Mouse (Mus musculus) intestine, embryonic 16.5 days (tissue): ENCODE measurements around the gene Gltpd2. TPM values are rescaled to one million over a fixed set of nuclear protein-coding genes. Genes with fewer than 3 reads are reported as not detected.
"Not testable (repeated sequence)": the region's sequence is repeated elsewhere in the genome, so short reads cannot be mapped to it uniquely, and the experiment has no call there.

ENCODE experiments used
- ATAC-seq: fragments of 200-750 bp; cut with Nextera tagmentation; 2 replicates; pipeline ENCODE4 v1.8.0; 2017; ENCODE audit warnings: moderate TSS enrichment, moderate library complexity
- H3K27ac ChIP-seq: fragments of 300-500 bp; sonication (generic); 2 replicates; pipeline ENCODE4 v1.5.1; 2014; ENCODE audit warnings: mild to moderate bottlenecking, low read length
- H3K27me3 ChIP-seq: fragments of 300-500 bp; sonication (generic); replicated peaks from 2 replicates; pipeline ENCODE4 v1.6.1; 2014; ENCODE audit warnings: low read length, control low read depth, mixed read lengths; ENCODE audit not compliant: control insufficient read depth, insufficient read depth
- H3K36me3 ChIP-seq: fragments of 300-500 bp; sonication (generic); 2 replicates; pipeline ENCODE4 v1.6.1; 2014; ENCODE audit warnings: low read length, control low read depth; ENCODE audit not compliant: control insufficient read depth, insufficient read depth
- H3K4me1 ChIP-seq: fragments of 300-500 bp; sonication (generic); 2 replicates; pipeline ENCODE4 v1.6.1; 2014; ENCODE audit warnings: low read length, control low read depth, mixed read lengths; ENCODE audit not compliant: control insufficient read depth, insufficient read depth
- H3K4me2 ChIP-seq: fragments of 300-500 bp; sonication (generic); 2 replicates; pipeline ENCODE4 v1.6.1; 2014; ENCODE audit warnings: low read depth, low read length, control low read depth
- H3K4me3 ChIP-seq: fragments of 300-500 bp; sonication (generic); 2 replicates; pipeline ENCODE4 v1.5.1; 2014; ENCODE audit warnings: mild to moderate bottlenecking, low read length
- H3K9ac ChIP-seq: fragments of 300-500 bp; sonication (generic); 2 replicates; pipeline ENCODE4 v1.6.1; 2014; ENCODE audit warnings: low read depth, low read length
- H3K9me3 ChIP-seq: fragments of 300-500 bp; sonication (generic); 2 replicates; pipeline ENCODE4 v1.6.1; 2016; ENCODE audit warnings: low read length, control low read depth; ENCODE audit not compliant: control insufficient read depth
- WGBS: fragments of 180-500 bp; shearing (Covaris S2); extraction: QIAGEN DNeasy Blood & Tissue Kit; methylation state at CpG from one replicate; pipeline ENCODE4 v1.1.7; 2014; 5-methylcytosine and 5-hydroxymethylcytosine counted together
- polyA plus RNA-seq: library from polyadenylated mRNA; unstranded; fragments of >200 nt; fragmentation: Nextera tagmentation; extraction: Ambion mirVana; gene quantifications from 2 replicates; pipeline ENCODE4 v1.2.1, GENCODE M21; 2015

Gene Gltpd2
- polyA plus RNA-seq, 1 experiment from 2014 or later: 2.0 TPM

GRCm38 (mm10) chr11:70525726-70526125 is 6.7 kb downstream of the Gltpd2 start:
- peak overlapping the region; percentile 73 for H3K4me3 ChIP-seq
- peak overlapping the region; percentile 64 for H3K4me2 ChIP-seq
- H3K36me3 ChIP-seq: 0 out of 2 replicates have a peak, but pooled peaks cover 4% of the 10 kb centered on the region
- no peaks in the 10 kb centered on the region for H3K27me3 ChIP-seq
- H3K9me3 ChIP-seq: no peaks in the 10 kb centered on the region
- peaks cover 8% of the 10 kb centered on the region for H3K4me1 ChIP-seq
- peak overlapping the region; percentile 82 for H3K9ac ChIP-seq
- H3K27ac ChIP-seq: peak overlapping the region; percentile 19; the same call in 1 of the 2 replicates
- 2% methylated on average over 12 of the region's 12 CpGs for WGBS
- ATAC-seq: peak; percentile 34

- peak overlapping the region; percentile 82 for H3K9ac ChIP-seq
- ATAC-seq: no peak
- 0 out of 2 replicates have a peak, but pooled peaks cover 4% of the 10 kb centered on the region for H3K36me3 ChIP-seq
- H3K9me3 ChIP-seq: no peaks in the 10 kb centered on the region
- 85% methylated on average over 12 of the region's 12 CpGs for WGBS
- peak overlapping the region; percentile 64 for H3K4me2 ChIP-seq
- no peaks in the 10 kb centered on the region for H3K27me3 ChIP-seq
- peak overlapping the region; percentile 73 for H3K4me3 ChIP-seq
- H3K4me1 ChIP-seq: peaks cover 7% of the 10 kb centered on the region
- no peak overlapping the region for H3K27ac ChIP-seq
Observed at GRCm38 (mm10) chr11:70526211-70526610, 7.2 kb downstream of the Gltpd2 start.

GRCm38 (mm10) chr11:70528610-70529009 is 9.6 kb downstream of the Gltpd2 start:
- Histone ChIP-seq H3K27ac (no peak overlapping the region), H3K36me3 (0 out of 2 replicates have a peak, but pooled peaks cover 4% of the 10 kb centered on the region), H3K27me3 (no peaks in the 10 kb centered on the region), H3K4me1 (peaks cover 7% of the 10 kb centered on the region), H3K4me3 (no peak overlapping the region), H3K9me3 (no peaks in the 10 kb centered on the region), H3K9ac (no peak overlapping the region), H3K4me2 (no peak overlapping the region)
- no peak for ATAC-seq
- 82% methylated on average over 7 of the region's 7 CpGs for WGBS

GRCm38 (mm10) chr11:70531065-70531464 is 12.1 kb downstream of the Gltpd2 start:
- H3K36me3 ChIP-seq, H3K9me3 ChIP-seq, H3K27me3 ChIP-seq, H3K4me2 ChIP-seq, ATAC-seq, H3K4me3 ChIP-seq, H3K4me1 ChIP-seq, H3K27ac ChIP-seq, H3K9ac ChIP-seq: not testable (repeated sequence)
- 76% methylated on average over 2 of the region's 2 CpGs for WGBS

GRCm38 (mm10) chr11:70532839-70533238 is 13.8 kb downstream of the Gltpd2 start, which contains the start of gene Gm40193:
Gene Gm40193 (minus strand): TSS chr11:70532939.
- no peak for ATAC-seq
- H3K4me2 ChIP-seq: no peak within 1 kb of the TSS
- 0 out of 2 replicates have a peak, but pooled peaks cover 4% of the 10 kb centered on the region for H3K36me3 ChIP-seq
- no peaks in the 10 kb centered on the region for H3K27me3 ChIP-seq
- WGBS: 83% methylated on average over 6 of the region's 6 CpGs
- no peaks in the 10 kb centered on the region for H3K9me3 ChIP-seq
- H3K4me1 ChIP-seq: no peaks in the 10 kb centered on the region
- H3K9ac ChIP-seq: no peak within 1 kb of the TSS
- H3K4me3 ChIP-seq: no peak within 1 kb of the TSS
- H3K27ac ChIP-seq: no peak within 1 kb of the TSS

GRCm38 (mm10) chr11:70539423-70539822 is 20.4 kb downstream of the Gltpd2 start:
- ATAC-seq: no peak; the same call in 1 of the 2 replicates
- peak overlapping the region; percentile 75 for H3K4me3 ChIP-seq

GRCm38 (mm10) chr11:70539877-70540587 is 21.0 kb downstream of the Gltpd2 start, which contains the start of gene Pld2:
Gene Pld2 (plus strand): TSS chr11:70540064.
- Histone ChIP-seq H3K4me2 (peak within 1 kb of the TSS; percentile 83), H3K36me3 (no peaks in the 10 kb centered on the region), H3K9me3 (no peaks in the 10 kb centered on the region), H3K4me1 (peaks cover 8% of the 10 kb centered on the region), H3K4me3 (peak within 1 kb of the TSS; percentile 75), H3K9ac (peak within 1 kb of the TSS; percentile 81), H3K27ac (peak within 1 kb of the TSS; percentile 87), H3K27me3 (no peaks in the 10 kb centered on the region)
- under 1% methylated on average over 50 of the region's 65 CpGs for WGBS
- ATAC-seq: peak; percentile 99

More at GRCm38 (mm10) chr11:70539423-70539822, 20.4 kb downstream of the Gltpd2 start:
- Histone ChIP-seq H3K9me3 (no peaks in the 10 kb centered on the region), H3K4me2 (peak overlapping the region; percentile 83), H3K27ac (peak overlapping the region; percentile 87; the same call in 1 of the 2 replicates), H3K4me1 (peaks cover 8% of the 10 kb centered on the region), H3K27me3 (no peaks in the 10 kb centered on the region), H3K36me3 (no peaks in the 10 kb centered on the region), H3K9ac (peak overlapping the region; percentile 81)
- 9% methylated on average over 9 of the region's 9 CpGs for WGBS

GRCm38 (mm10) chr11:70540928-70541327 is 21.9 kb downstream of the Gltpd2 start:
- Histone ChIP-seq H3K9me3 (no peaks in the 10 kb centered on the region), H3K9ac (peak overlapping the region; percentile 81; the same call in 1 of the 2 replicates), H3K36me3 (no peaks in the 10 kb centered on the region), H3K4me2 (peak overlapping the region; percentile 83), H3K4me1 (peaks cover 8% of the 10 kb centered on the region), H3K4me3 (peak overlapping the region; percentile 75), H3K27ac (no peak overlapping the region), H3K27me3 (no peaks in the 10 kb centered on the region)
- WGBS: 81% methylated on average over 7 of the region's 7 CpGs
- no peak for ATAC-seq

GRCm38 (mm10) chr11:70541415-70541814 is 22.4 kb downstream of the Gltpd2 start:
- Histone ChIP-seq H3K4me3 (no peak overlapping the region), H3K4me2 (peak overlapping the region; percentile 83), H3K4me1 (peaks cover 8% of the 10 kb centered on the region), H3K27me3 (no peaks in the 10 kb centered on the region), H3K9ac (no peak overlapping the region), H3K36me3 (no peaks in the 10 kb centered on the region), H3K9me3 (no peaks in the 10 kb centered on the region), H3K27ac (no peak overlapping the region)
- 77% methylated on average over 5 of the region's 5 CpGs for WGBS
- no peak for ATAC-seq
